ENCODE assay signal across 13 mouse cellular contexts in genomic region chr14:21367095-21367494, GRCm38 (mm10).
DNase-seq lines count a peak whose midpoint lies in the region; ATAC-seq and TF ChIP-seq lines count a peak whose summit lies in the region.
"Had no signal": no experiment of that assay in that cellular context is flagged by ENCODE, and none has a peak within 500 bp of the region (broad histone marks: within the 10 kb centered on the region; RNA-seq: fewer than 3 reads in every experiment).

No protein-coding gene starts in this region.

- H3K9me3 ChIP-seq in heart, postnatal 0 days (replicated peaks; ENCODE audit: control insufficient read depth, low read length) = peaks cover 3% of the 10 kb centered on the region; the same call in 1 of the 2 replicates

- no peak overlapping the region for H3K4me3 ChIP-seq in heart, postnatal 0 days (ENCODE audit: low read depth, low read length)
- H3K4me3 ChIP-seq: hindbrain, embryonic 10.5 days had no signal

- TF ChIP-seq EP300 in heart, postnatal 0 days (IDR thresholded peaks at IDR 0.05; ENCODE audit: low read depth) = 0 out of 2 replicates have a peak, but pooled peaks have one; percentile 24

- H3K36me3 ChIP-seq in heart, postnatal 0 days (replicated peaks; ENCODE audit: control insufficient read depth, insufficient read depth, low read length) = 0 out of 2 replicates have a peak, but pooled peaks cover 4% of the 10 kb centered on the region
- H3K36me3 ChIP-seq: hindbrain, embryonic 10.5 days had no signal

- no peak for DNase-seq in frontal cortex, postnatal 14 days (ENCODE audit: low spot score in 2 of 2)
- DNase-seq in layer of hippocampus, adult 9-11 months = peak; percentile 22
- no peak for DNase-seq in layer of hippocampus, adult 9-10 months (ENCODE audit: low spot score)
- DNase-seq in brain, embryonic 14.5 days (ENCODE audit: low read depth) = peak; percentile 48
- peak; percentile 50 for DNase-seq in heart, postnatal 0 days (ENCODE audit: low spot score)
- no peak for DNase-seq in spleen, adult 18-20 months
- DNase-seq in urinary bladder, postnatal 25 days (ENCODE audit: low spot score) = no peak
- DNase-seq: kidney, adult 11 months; midbrain, embryonic 14.5 days; thymus, postnatal 36 days had no signal

- peak; percentile 58 for ATAC-seq in frontal cortex, adult (ENCODE audit: low TSS enrichment)
- ATAC-seq in heart, postnatal 0 days (ENCODE audit: insufficient read depth, low read depth) = peak; percentile 39; the same call in 1 of the 2 replicates
- ATAC-seq: activated CD4-positive, CD25-positive, alpha-beta regulatory T cell, adult 4 months had no signal

- H3K4me2 ChIP-seq in heart, postnatal 0 days (ENCODE audit: low read depth, low read length) = no peak overlapping the region

- peak overlapping the region; percentile 57 for H3K27ac ChIP-seq in heart, postnatal 0 days (ENCODE audit: low read depth)
- H3K27ac ChIP-seq: hindbrain, embryonic 10.5 days had no signal

- WGBS in heart, postnatal 0 days = 58% methylated on average over 2 of the region's 2 CpGs

- H3K9ac ChIP-seq in heart, postnatal 0 days (replicated peaks; ENCODE audit: low read depth, low read length) = no peak overlapping the region

- no peaks in the 10 kb centered on the region for H3K27me3 ChIP-seq in heart, postnatal 0 days (ENCODE audit: control insufficient read depth, insufficient read depth, low read length)

- TF ChIP-seq CTCF in brain, embryonic 14.5 days (IDR thresholded peaks at IDR 0.05; ENCODE audit: borderline replicate concordance, extremely low read depth, insufficient read depth, insufficient read length) = no peak
- TF ChIP-seq CTCF in heart, postnatal 0 days (IDR thresholded peaks at IDR 0.05; ENCODE audit: low read depth) = no peak

- TF ChIP-seq POLR2A in brain, embryonic 14.5 days (IDR thresholded peaks at IDR 0.05; ENCODE audit: borderline replicate concordance, extremely low read depth, insufficient read depth, insufficient read length, poor library complexity, severe bottlenecking) = no peak

- H3K4me1 ChIP-seq in heart, postnatal 0 days (ENCODE audit: control insufficient read depth, insufficient read depth) = peaks cover 18% of the 10 kb centered on the region; the same call in 1 of the 2 replicates

Comparison
In these comparisons a context has a peak if more than half of its experiments do, and no peak if none do; other contexts are left out.
1. DNase-seq: peak in layer of hippocampus, adult 9-11 months (single experiment), brain, embryonic 14.5 days (single experiment) and heart, postnatal 0 days (single experiment); none in frontal cortex, postnatal 14 days (0 of 2), layer of hippocampus, adult 9-10 months (single experiment), spleen, adult 18-20 months (0 of 2) and urinary bladder, postnatal 25 days (single experiment).